Mouse (Mus musculus) frontal cortex, postnatal 10 days (tissue): ENCODE results near the gene Zfp784.

ENCODE experiments used
- DNase-seq, 2 experiments: peaks; one replicate each; pipeline ENCODE4 v3.0.0; 2022; ENCODE audit warnings: low spot score in 2 of 2, mixed read lengths in 1 of 2

Zfp784 gene

GRCm38 (mm10) chr7:4988250-4988649, 50.0 kb downstream of the Zfp784 start:
- no peak for DNase-seq
